Mouse (Mus musculus) embryonic facial prominence, embryonic 13.5 days (tissue): Measurements from ENCODE around the gene Pde8a. TPM values are rescaled to one million over a fixed set of nuclear protein-coding genes. Genes with fewer than 3 reads are reported as not detected.

ENCODE experiments used
- ATAC-seq: fragments of 200-750 bp; cut with Nextera tagmentation; 2 replicates; pipeline ENCODE4 v1.8.0; 2017; ENCODE audit warnings: low read depth; ENCODE audit not compliant: insufficient number of reproducible peaks, insufficient read depth, low FRiP score, low TSS enrichment
- H3K27ac ChIP-seq: fragments of 300-500 bp; sonication (generic); 2 replicates; pipeline ENCODE4 v1.5.1; 2015; ENCODE audit warnings: moderate library complexity, mild to moderate bottlenecking, inconsistent platforms
- H3K27me3 ChIP-seq: fragments of 300-500 bp; sonication (generic); 2 replicates; pipeline ENCODE4 v1.6.1; 2015; ENCODE audit warnings: mild to moderate bottlenecking, inconsistent platforms
- H3K36me3 ChIP-seq: fragments of 300-500 bp; sonication (generic); 2 replicates; pipeline ENCODE4 v1.6.1; 2015; ENCODE audit warnings: mild to moderate bottlenecking, inconsistent platforms
- H3K4me1 ChIP-seq: fragments of 300-500 bp; sonication (generic); 2 replicates; pipeline ENCODE4 v1.6.1; 2015; ENCODE audit warnings: inconsistent platforms
- H3K4me2 ChIP-seq: fragments of 300-500 bp; sonication (generic); 2 replicates; pipeline ENCODE4 v1.6.1; 2015; ENCODE audit warnings: moderate library complexity, mild to moderate bottlenecking, inconsistent platforms
- H3K4me3 ChIP-seq: fragments of 300-500 bp; sonication (generic); 2 replicates; pipeline ENCODE4 v1.5.1; 2015; ENCODE audit warnings: mild to moderate bottlenecking, inconsistent platforms
- H3K9ac ChIP-seq: fragments of 300-500 bp; sonication (generic); 2 replicates; pipeline ENCODE4 v1.6.1; 2015; ENCODE audit warnings: mild to moderate bottlenecking, inconsistent platforms
- H3K9me3 ChIP-seq: fragments of 300-500 bp; sonication (generic); 2 replicates; pipeline ENCODE4 v1.6.1; 2016; ENCODE audit warnings: inconsistent platforms
- WGBS: fragments of 180-500 bp; shearing (Covaris S2); methylation state at CpG from one replicate; pipeline ENCODE4 v1.1.7; 2015; ENCODE audit warnings: mixed read lengths; 5-methylcytosine and 5-hydroxymethylcytosine counted together
- polyA plus RNA-seq: library from polyadenylated mRNA; unstranded; fragments of >200 nt; fragmentation: Nextera tagmentation; extraction: Ambion mirVana; gene quantifications from 2 replicates; pipeline ENCODE4 v1.2.1, GENCODE M21; 2015

Gene Pde8a
- polyA plus RNA-seq, 1 experiment from 2014 or later, result 4.7 TPM

- no peak for ATAC-seq
- H3K27ac ChIP-seq, result no peak overlapping the region; the same call in 1 of the 2 replicates
- 5% methylated on average over 8 of the region's 8 CpGs for WGBS
- H3K36me3 ChIP-seq, result no peaks in the 10 kb centered on the region
- no peak overlapping the region for H3K9ac ChIP-seq
- H3K9me3 ChIP-seq, result no peaks in the 10 kb centered on the region
- H3K27me3 ChIP-seq, result peaks cover 82% of the 10 kb centered on the region
- peak overlapping the region; percentile 51 for H3K4me3 ChIP-seq
- H3K4me1 ChIP-seq, result peaks cover 20% of the 10 kb centered on the region
- H3K4me2 ChIP-seq, result peak overlapping the region; percentile 72
Measured at GRCm38 (mm10) chr7:81211760-81212159, 1.6 kb upstream of the Pde8a start.

- H3K36me3 ChIP-seq, result no peaks in the 10 kb centered on the region
- H3K9me3 ChIP-seq, result no peaks in the 10 kb centered on the region
- H3K4me2 ChIP-seq, result peak overlapping the region; percentile 72
- peak overlapping the region; percentile 75 for H3K27ac ChIP-seq
- H3K27me3 ChIP-seq, result peaks cover 83% of the 10 kb centered on the region
- under 1% methylated on average over 22 of the region's 22 CpGs for WGBS
- H3K4me3 ChIP-seq, result peak overlapping the region; percentile 51
- H3K9ac ChIP-seq, result peak overlapping the region; percentile 54
- H3K4me1 ChIP-seq, result peaks cover 20% of the 10 kb centered on the region
- no peak for ATAC-seq
Measured at GRCm38 (mm10) chr7:81212261-81212681, 1.1 kb upstream of the Pde8a start.

- H3K9me3 ChIP-seq, result no peaks in the 10 kb centered on the region
- H3K4me3 ChIP-seq, result peak overlapping the region; percentile 51
- WGBS, result under 1% methylated on average over 48 of the region's 57 CpGs
- peak overlapping the region; percentile 75 for H3K27ac ChIP-seq
- peaks cover 83% of the 10 kb centered on the region for H3K27me3 ChIP-seq
- peak overlapping the region; percentile 72 for H3K4me2 ChIP-seq
- peaks cover 20% of the 10 kb centered on the region for H3K4me1 ChIP-seq
- ATAC-seq, result peak; percentile 67
- H3K9ac ChIP-seq, result peak overlapping the region; percentile 66
- H3K36me3 ChIP-seq, result no peaks in the 10 kb centered on the region
Measured at GRCm38 (mm10) chr7:81212697-81213346, 574 bp upstream of the Pde8a start.

GRCm38 (mm10) chr7:81214153-81214907, 934 bp downstream of the Pde8a start:
- WGBS, result 4% methylated on average over 40 of the region's 40 CpGs
- Histone ChIP-seq H3K4me2 (peak overlapping the region; percentile 72), H3K36me3 (no peaks in the 10 kb centered on the region), H3K4me3 (peak overlapping the region; percentile 51), H3K4me1 (peaks cover 20% of the 10 kb centered on the region), H3K27ac (peak overlapping the region; percentile 75; the same call in 1 of the 2 replicates), H3K9me3 (no peaks in the 10 kb centered on the region), H3K27me3 (peaks cover 79% of the 10 kb centered on the region), H3K9ac (peak overlapping the region; percentile 66)
- ATAC-seq, result no peak

- no peaks in the 10 kb centered on the region for H3K36me3 ChIP-seq
- H3K27me3 ChIP-seq, result peaks cover 64% of the 10 kb centered on the region
- H3K9ac ChIP-seq, result no peak overlapping the region
- no peaks in the 10 kb centered on the region for H3K9me3 ChIP-seq
- H3K27ac ChIP-seq, result no peak overlapping the region
- no peak overlapping the region for H3K4me3 ChIP-seq
- ATAC-seq, result no peak
- no peak overlapping the region for H3K4me2 ChIP-seq
- peaks cover 20% of the 10 kb centered on the region for H3K4me1 ChIP-seq
- whole genome bisulfite sequencing, result 86% methylated on average over 1 of the region's 1 CpGs
Measured at GRCm38 (mm10) chr7:81215950-81216349, 2.6 kb downstream of the Pde8a start.

- Histone ChIP-seq H3K4me1 (peaks cover 2% of the 10 kb centered on the region; the same call in 1 of the 2 replicates), H3K27ac (no peak overlapping the region), H3K4me2 (no peak overlapping the region), H3K9me3 (no peaks in the 10 kb centered on the region), H3K27me3 (peaks cover 30% of the 10 kb centered on the region), H3K9ac (no peak overlapping the region), H3K4me3 (no peak overlapping the region), H3K36me3 (no peaks in the 10 kb centered on the region)
- ATAC-seq, result no peak
- 41% methylated on average over 7 of the region's 7 CpGs for WGBS
Measured at GRCm38 (mm10) chr7:81219321-81219720, 5.9 kb downstream of the Pde8a start.

GRCm38 (mm10) chr7:81220381-81220780, 7.0 kb downstream of the Pde8a start:
- H3K4me3 ChIP-seq, result no peak overlapping the region
- no peak overlapping the region for H3K9ac ChIP-seq
- no peak overlapping the region for H3K27ac ChIP-seq
- H3K9me3 ChIP-seq, result no peaks in the 10 kb centered on the region
- no peak overlapping the region for H3K4me2 ChIP-seq
- ATAC-seq, result no peak
- WGBS, result 86% methylated on average over 3 of the region's 3 CpGs
- H3K27me3 ChIP-seq, result peaks cover 20% of the 10 kb centered on the region
- no peaks in the 10 kb centered on the region for H3K4me1 ChIP-seq
- H3K36me3 ChIP-seq, result no peaks in the 10 kb centered on the region

- no peaks in the 10 kb centered on the region; the same call in none of the 2 replicates for H3K27me3 ChIP-seq
- H3K27ac ChIP-seq, result no peak overlapping the region
- no peaks in the 10 kb centered on the region for H3K36me3 ChIP-seq
- H3K4me2 ChIP-seq, result no peak overlapping the region
- 86% methylated on average over 7 of the region's 7 CpGs for WGBS
- H3K4me1 ChIP-seq, result no peaks in the 10 kb centered on the region
- H3K9me3 ChIP-seq, result no peaks in the 10 kb centered on the region
- ATAC-seq, result no peak
- H3K4me3 ChIP-seq, result no peak overlapping the region
- H3K9ac ChIP-seq, result no peak overlapping the region
Measured at GRCm38 (mm10) chr7:81224260-81224659, 10.9 kb downstream of the Pde8a start.

- Histone ChIP-seq H3K27me3 (no peaks in the 10 kb centered on the region), H3K4me3 (no peak overlapping the region), H3K9me3 (no peaks in the 10 kb centered on the region), H3K36me3 (no peaks in the 10 kb centered on the region), H3K27ac (no peak overlapping the region), H3K9ac (no peak overlapping the region), H3K4me2 (no peak overlapping the region), H3K4me1 (no peaks in the 10 kb centered on the region)
- no peak for ATAC-seq
- 86% methylated on average over 7 of the region's 7 CpGs for WGBS
Measured at GRCm38 (mm10) chr7:81230091-81230792, 16.8 kb downstream of the Pde8a start.

GRCm38 (mm10) chr7:81232674-81233073, 19.3 kb downstream of the Pde8a start:
- Histone ChIP-seq H3K4me2 (no peak overlapping the region), H3K4me1 (0 out of 2 replicates have a peak, but pooled peaks cover 3% of the 10 kb centered on the region), H3K9ac (no peak overlapping the region), H3K9me3 (no peaks in the 10 kb centered on the region), H3K36me3 (no peaks in the 10 kb centered on the region), H3K27me3 (no peaks in the 10 kb centered on the region), H3K4me3 (no peak overlapping the region), H3K27ac (no peak overlapping the region)
- 86% methylated on average over 2 of the region's 2 CpGs for WGBS
- no peak for ATAC-seq

GRCm38 (mm10) chr7:81235117-81235516, 21.7 kb downstream of the Pde8a start:
- no peaks in the 10 kb centered on the region for H3K9me3 ChIP-seq
- no peak overlapping the region for H3K4me2 ChIP-seq
- H3K27ac ChIP-seq, result no peak overlapping the region
- H3K36me3 ChIP-seq, result no peaks in the 10 kb centered on the region
- H3K27me3 ChIP-seq, result no peaks in the 10 kb centered on the region
- H3K4me1 ChIP-seq, result 0 out of 2 replicates have a peak, but pooled peaks cover 3% of the 10 kb centered on the region
- H3K4me3 ChIP-seq, result no peak overlapping the region
- WGBS, result 74% methylated on average over 2 of the region's 2 CpGs
- H3K9ac ChIP-seq, result no peak overlapping the region
- no peak for ATAC-seq
